Mouse (Mus musculus): ENCODE measurements around the gene Npy4r. TPM values are rescaled to one million over a fixed set of nuclear protein-coding genes. Genes with fewer than 3 reads are reported as not detected.

The Npy4r gene
- polyA plus RNA-seq, 1 experiment from 2014 or later = not detected

- DNase-seq (peak; percentile 33), ATAC-seq (0 out of 2 replicates have a peak, but pooled peaks have one; percentile 51)
- Histone ChIP-seq H3K4me3 (ENCODE audit: low read depth, low read length) (no peak overlapping the region), H3K27ac (ENCODE audit: low read depth) (no peak overlapping the region), H3K4me1 (ENCODE audit: insufficient read depth) (no peaks in the 10 kb centered on the region), H3K27me3 (ENCODE audit: insufficient read depth, low read length) (no peaks in the 10 kb centered on the region), H3K9me3 (ENCODE audit: low read length) (no peaks in the 10 kb centered on the region), H3K36me3 (replicated peaks; ENCODE audit: insufficient read depth, low read length) (no peaks in the 10 kb centered on the region), H3K9ac (replicated peaks) (no peak overlapping the region), H3K4me2 (ENCODE audit: low read depth, low read length) (no peak overlapping the region)
- TF ChIP-seq CTCF (IDR thresholded peaks at IDR 0.05; ENCODE audit: low read depth) = no peak
- TF ChIP-seq EP300 (IDR thresholded peaks at IDR 0.05; ENCODE audit: low read depth) = no peak
- 63% methylated on average over 7 of the region's 7 CpGs for WGBS (ENCODE audit: insufficient replicate concordance)
Observed at GRCm38 (mm10) chr14:34190361-34190760, 38.1 kb upstream of the Npy4r start.

DNA sequence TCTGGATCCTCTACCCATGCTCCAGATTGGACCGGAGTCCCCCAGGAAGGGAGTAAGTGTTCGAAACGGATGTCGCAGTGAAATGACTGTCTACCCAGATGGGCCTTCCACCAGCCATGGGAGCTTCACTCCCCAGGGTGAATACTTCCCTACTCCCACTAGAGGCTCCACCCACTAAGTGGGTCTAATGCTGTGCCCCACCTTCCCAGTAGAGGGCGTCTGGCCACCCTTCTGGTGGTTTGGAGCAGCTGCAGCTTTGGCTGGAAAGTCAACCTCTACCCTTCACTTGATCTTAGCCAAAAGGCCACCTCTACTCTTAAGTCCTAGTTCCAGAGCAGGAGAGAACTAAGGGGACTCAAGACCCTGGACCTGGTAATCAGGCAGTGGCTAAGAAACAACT lies 36.3 kb upstream of the Npy4r start:
- peak; percentile 68 for ATAC-seq
- Histone ChIP-seq H3K36me3 (replicated peaks; ENCODE audit: insufficient read depth, low read length) (no peaks in the 10 kb centered on the region), H3K9ac (replicated peaks) (no peak overlapping the region), H3K4me1 (ENCODE audit: insufficient read depth) (no peaks in the 10 kb centered on the region), H3K27me3 (ENCODE audit: insufficient read depth, low read length) (no peaks in the 10 kb centered on the region), H3K4me3 (ENCODE audit: low read depth, low read length) (no peak overlapping the region), H3K27ac (ENCODE audit: low read depth) (no peak overlapping the region), H3K9me3 (ENCODE audit: low read length) (no peaks in the 10 kb centered on the region), H3K4me2 (ENCODE audit: low read depth, low read length) (no peak overlapping the region)
- DNase-seq = peak; percentile 74
- 64% methylated on average over 5 of the region's 5 CpGs for WGBS (ENCODE audit: insufficient replicate concordance)
- TF ChIP-seq EP300 (IDR thresholded peaks at IDR 0.05; ENCODE audit: low read depth) (no peak), CTCF (IDR thresholded peaks at IDR 0.05; ENCODE audit: low read depth) (peak; percentile 80)

DNA sequence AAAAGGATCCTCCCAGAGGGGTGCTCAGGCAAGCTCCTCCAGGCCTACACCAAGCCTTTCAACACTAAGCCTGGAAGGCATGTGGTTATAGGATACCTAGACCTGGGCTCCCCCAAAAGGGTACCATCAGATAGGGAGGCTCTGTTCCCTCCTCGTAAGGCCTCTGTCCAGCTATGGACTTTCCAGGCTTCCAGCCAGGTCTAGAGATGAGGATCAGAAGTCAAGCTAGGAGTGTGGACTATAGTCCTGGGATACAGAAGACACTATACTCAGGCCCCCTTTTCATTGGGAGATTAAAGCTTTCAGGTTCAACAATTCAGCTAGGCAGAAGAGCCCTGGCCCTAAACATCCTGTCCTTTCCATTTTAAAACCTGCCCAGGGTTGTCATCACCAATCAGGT lies 30.8 kb upstream of the Npy4r start:
- Histone ChIP-seq H3K36me3 (replicated peaks; ENCODE audit: insufficient read depth, low read length) (no peaks in the 10 kb centered on the region), H3K4me3 (ENCODE audit: low read depth, low read length) (no peak overlapping the region), H3K4me2 (ENCODE audit: low read depth, low read length) (no peak overlapping the region), H3K9ac (replicated peaks) (no peak overlapping the region), H3K9me3 (ENCODE audit: low read length) (no peaks in the 10 kb centered on the region), H3K4me1 (ENCODE audit: insufficient read depth) (no peaks in the 10 kb centered on the region), H3K27ac (ENCODE audit: low read depth) (no peak overlapping the region), H3K27me3 (ENCODE audit: insufficient read depth, low read length) (no peaks in the 10 kb centered on the region)
- ATAC-seq (no peak), DNase-seq (no peak)
- TF ChIP-seq EP300 (IDR thresholded peaks at IDR 0.05; ENCODE audit: low read depth) (no peak), CTCF (IDR thresholded peaks at IDR 0.05; ENCODE audit: low read depth) (no peak)
- WGBS (ENCODE audit: insufficient replicate concordance) = 72% methylated on average over 1 of the region's 1 CpGs

GRCm38 (mm10) chr14:34179351-34179750 lies 27.1 kb upstream of the Npy4r start:
- Histone ChIP-seq H3K9ac (replicated peaks) (no peak overlapping the region), H3K36me3 (replicated peaks; ENCODE audit: insufficient read depth, low read length) (no peaks in the 10 kb centered on the region), H3K27ac (ENCODE audit: low read depth) (no peak overlapping the region), H3K4me1 (ENCODE audit: insufficient read depth) (no peaks in the 10 kb centered on the region), H3K4me3 (ENCODE audit: low read depth, low read length) (no peak overlapping the region), H3K9me3 (ENCODE audit: low read length) (no peaks in the 10 kb centered on the region), H3K27me3 (ENCODE audit: insufficient read depth, low read length) (no peaks in the 10 kb centered on the region), H3K4me2 (ENCODE audit: low read depth, low read length) (no peak overlapping the region)
- 82% methylated on average over 3 of the region's 3 CpGs for WGBS (ENCODE audit: insufficient replicate concordance)
- ATAC-seq (no peak), DNase-seq (no peak)
- TF ChIP-seq EP300 (IDR thresholded peaks at IDR 0.05; ENCODE audit: low read depth) (no peak), CTCF (IDR thresholded peaks at IDR 0.05; ENCODE audit: low read depth) (no peak)

- H3K36me3 ChIP-seq (replicated peaks; ENCODE audit: insufficient read depth, low read length) = no peaks in the 10 kb centered on the region
- DNase-seq = no peak
- no peaks in the 10 kb centered on the region for H3K9me3 ChIP-seq (ENCODE audit: low read length)
- no peak overlapping the region for H3K9ac ChIP-seq (replicated peaks)
- H3K4me2 ChIP-seq (ENCODE audit: low read depth, low read length) = no peak overlapping the region
- WGBS (ENCODE audit: insufficient replicate concordance) = 68% methylated on average over 3 of the region's 3 CpGs
- no peak for TF ChIP-seq EP300 (IDR thresholded peaks at IDR 0.05; ENCODE audit: low read depth)
- no peak for TF ChIP-seq CTCF (IDR thresholded peaks at IDR 0.05; ENCODE audit: low read depth)
- no peak for ATAC-seq
- no peaks in the 10 kb centered on the region for H3K27me3 ChIP-seq (ENCODE audit: insufficient read depth, low read length)
- H3K4me3 ChIP-seq (ENCODE audit: low read depth, low read length) = no peak overlapping the region
- H3K4me1 ChIP-seq (ENCODE audit: insufficient read depth) = no peaks in the 10 kb centered on the region
- no peak overlapping the region for H3K27ac ChIP-seq (ENCODE audit: low read depth)
Observed at GRCm38 (mm10) chr14:34171107-34171506, 18.8 kb upstream of the Npy4r start.

DNA sequence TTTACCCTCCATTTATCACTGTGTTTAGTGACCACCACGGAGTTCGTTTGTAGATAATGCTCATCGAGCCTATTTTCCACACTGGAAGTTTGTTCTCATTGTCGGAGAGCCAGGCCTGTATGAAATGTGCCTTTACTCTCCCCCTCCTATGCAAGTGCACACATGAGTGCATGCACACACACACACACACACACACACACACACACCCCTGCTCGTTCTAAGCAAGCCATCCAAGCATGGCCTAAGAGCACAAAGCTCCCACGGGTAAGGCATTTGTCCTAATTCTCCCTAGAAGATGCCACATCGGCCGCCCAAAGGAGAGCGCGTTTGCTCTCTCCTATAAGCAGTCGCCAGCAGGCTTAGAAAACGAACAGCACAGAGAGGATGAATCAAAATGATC lies 3.5 kb upstream of the Npy4r start:
- H3K9me3 ChIP-seq (ENCODE audit: low read length) = no peaks in the 10 kb centered on the region
- ATAC-seq (no peak), DNase-seq (no peak)
- H3K4me3 ChIP-seq (ENCODE audit: low read depth, low read length) = no peak overlapping the region
- H3K4me1 ChIP-seq (ENCODE audit: insufficient read depth) = peaks cover 4% of the 10 kb centered on the region; the same call in 1 of the 2 replicates
- H3K4me2 ChIP-seq (ENCODE audit: low read depth, low read length) = no peak overlapping the region
- H3K27me3 ChIP-seq (ENCODE audit: insufficient read depth, low read length) = no peaks in the 10 kb centered on the region
- no peak for TF ChIP-seq CTCF (IDR thresholded peaks at IDR 0.05; ENCODE audit: low read depth)
- no peak for TF ChIP-seq EP300 (IDR thresholded peaks at IDR 0.05; ENCODE audit: low read depth)
- 73% methylated on average over 12 of the region's 12 CpGs for WGBS (ENCODE audit: insufficient replicate concordance)
- H3K36me3 ChIP-seq (replicated peaks; ENCODE audit: insufficient read depth, low read length) = no peaks in the 10 kb centered on the region
- H3K9ac ChIP-seq (replicated peaks) = no peak overlapping the region
- no peak overlapping the region for H3K27ac ChIP-seq (ENCODE audit: low read depth)
